Mouse (Mus musculus): ENCODE data around the gene Fam3c.
A peak's percentile ranks its signal among the peaks of the same experiment; 100 is the strongest.
"Not testable (repeated sequence)": the region's sequence is repeated elsewhere in the genome, so short reads cannot be mapped to it uniquely, and the experiment has no call there.

The Fam3c gene

DNA sequence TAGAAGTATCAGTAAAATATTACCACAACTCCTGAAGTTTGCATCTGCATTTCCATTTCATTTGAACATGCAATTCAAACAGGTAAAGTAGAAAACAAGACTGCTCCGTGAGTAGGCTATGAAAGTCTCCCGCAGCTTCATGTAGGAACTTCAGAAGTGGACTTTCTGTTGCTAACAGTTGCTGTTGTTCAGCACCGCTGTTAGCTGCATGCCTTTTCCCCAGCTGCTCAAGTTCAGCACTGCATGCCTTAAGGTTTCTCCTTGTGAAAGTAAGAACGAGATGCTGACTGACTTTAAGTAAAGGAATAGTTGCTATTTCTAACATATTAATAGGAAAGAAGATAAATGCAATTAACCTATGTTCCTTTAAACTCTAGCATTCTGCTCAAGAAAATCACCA is 64.0 kb downstream of the Fam3c start:
- no peak for DNase-seq (ENCODE audit: low spot score in 2 of 2)

DNA sequence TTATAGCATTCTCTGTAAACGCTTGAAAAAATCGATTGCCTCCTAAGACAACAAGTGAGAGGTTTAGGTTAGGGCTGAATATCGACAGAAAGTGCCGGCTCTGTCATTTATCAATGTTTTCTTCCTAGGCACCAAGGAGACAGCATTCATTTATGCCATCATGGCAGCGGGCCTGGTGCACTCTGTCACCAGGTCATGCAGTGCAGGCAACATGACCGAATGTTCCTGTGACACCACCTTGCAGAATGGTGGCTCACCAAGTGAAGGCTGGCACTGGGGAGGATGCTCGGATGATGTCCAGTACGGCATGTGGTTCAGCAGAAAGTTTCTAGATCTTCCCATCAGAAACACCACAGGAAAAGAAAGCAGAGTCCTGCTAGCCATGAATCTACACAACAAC is 65.3 kb downstream of the Fam3c start:
- no peak for DNase-seq (ENCODE audit: low spot score in 2 of 2)

DNA sequence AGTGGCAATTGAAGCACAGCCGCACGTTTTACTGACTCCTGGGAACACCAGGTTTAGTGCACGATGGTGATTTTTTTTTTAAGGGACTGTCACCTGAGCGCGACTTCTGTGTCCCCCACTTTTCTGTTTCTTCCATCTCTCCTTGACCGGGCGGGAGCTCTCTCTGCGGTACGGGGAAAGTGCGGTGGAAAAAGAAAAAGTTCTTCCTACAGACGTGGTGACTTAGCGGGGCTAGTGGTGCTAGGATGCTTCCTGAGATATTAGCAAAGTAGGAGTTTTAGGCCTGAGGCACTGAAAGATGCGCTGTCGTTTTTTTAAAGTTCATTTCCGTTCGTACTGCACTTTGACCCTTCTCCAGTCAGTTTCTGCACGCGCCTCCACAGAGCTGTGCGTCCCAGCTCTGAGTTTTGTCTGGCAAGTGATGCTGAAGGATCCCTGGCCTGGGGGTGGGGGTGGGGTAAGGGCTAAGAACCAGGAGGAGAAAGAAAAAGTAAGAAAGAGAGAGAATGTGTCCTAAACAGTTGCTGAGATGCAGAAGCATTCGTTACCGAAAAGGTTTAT is 66.5 kb downstream of the Fam3c start:
- no peak for DNase-seq (ENCODE audit: low spot score in 2 of 2)

DNA sequence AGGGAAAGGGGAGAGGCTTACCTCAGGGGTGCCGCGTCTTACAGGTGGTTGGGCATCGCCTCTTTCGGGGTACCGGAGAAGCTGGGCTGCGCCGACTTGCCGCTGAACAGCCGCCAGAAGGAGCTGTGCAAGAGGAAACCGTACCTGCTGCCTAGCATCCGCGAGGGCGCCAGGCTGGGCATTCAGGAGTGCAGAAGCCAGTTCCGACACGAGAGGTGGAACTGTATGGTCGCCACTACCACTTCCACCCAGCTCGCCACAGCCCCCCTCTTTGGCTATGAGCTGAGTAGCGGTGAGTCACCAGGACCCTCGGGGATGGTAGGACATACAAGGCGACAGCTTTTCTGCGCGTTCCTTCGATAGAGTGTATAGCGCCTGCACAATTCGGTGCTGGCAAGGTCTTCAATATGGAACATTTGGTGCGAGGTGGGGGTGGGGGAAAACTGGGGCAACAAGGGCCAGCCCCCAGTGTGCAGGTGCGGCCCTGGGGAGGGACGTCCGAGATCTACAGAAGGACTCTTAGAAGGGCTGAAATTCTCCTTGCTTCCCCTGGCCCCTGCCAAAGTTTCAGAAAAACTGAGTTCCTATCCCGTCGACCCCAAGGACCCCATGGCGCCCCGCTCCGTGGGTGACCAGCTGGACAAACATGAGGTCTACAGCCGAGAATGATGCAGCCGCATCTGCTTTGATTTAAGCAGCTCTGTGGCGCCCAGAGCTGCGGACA is 67.1 kb downstream of the Fam3c start:
- peak in 1 of 2 experiments; percentile 13 for DNase-seq (ENCODE audit: low spot score in 2 of 2)

DNA sequence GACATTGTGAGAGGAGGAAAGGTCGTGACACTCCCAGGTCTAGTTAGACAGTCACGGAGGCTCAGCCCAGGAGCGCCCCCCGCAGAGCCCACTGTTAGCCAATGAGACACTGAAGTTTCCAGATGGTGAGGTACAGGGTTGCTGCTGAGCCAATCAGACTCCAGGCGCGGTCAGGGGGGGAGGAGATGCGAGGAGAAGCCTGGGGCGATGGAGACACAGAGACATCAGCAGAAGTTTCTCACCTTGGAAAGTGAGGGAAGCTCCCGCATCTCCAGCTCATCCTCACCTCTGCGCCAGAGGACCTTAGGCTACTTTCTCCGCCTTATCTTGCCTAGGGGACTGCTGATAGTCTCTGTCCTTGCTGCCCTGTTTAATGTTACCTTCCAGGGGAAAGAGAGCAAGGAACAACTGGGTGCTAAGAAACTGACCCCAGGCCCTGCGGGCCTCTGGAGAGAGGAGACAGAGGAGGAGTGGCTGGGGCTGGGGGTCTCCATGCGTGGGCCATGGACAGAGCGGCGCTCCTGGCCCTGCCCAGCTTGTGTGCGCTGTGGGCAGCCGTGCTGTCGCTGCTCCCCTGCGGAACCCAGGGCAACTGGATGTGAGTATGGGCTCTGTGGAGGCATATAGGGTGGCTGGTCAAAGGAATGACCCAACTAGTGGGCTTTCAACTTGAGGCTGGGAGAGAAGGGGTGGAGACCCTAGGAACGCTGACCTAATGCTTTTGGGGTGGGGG is 67.9 kb downstream of the Fam3c start, which contains the start of gene Wnt16:
Gene Wnt16, plus strand, starts transcription at position 224 of the 733 bp plus-strand sequence.
- no peak for DNase-seq (ENCODE audit: low spot score in 2 of 2)

DNA sequence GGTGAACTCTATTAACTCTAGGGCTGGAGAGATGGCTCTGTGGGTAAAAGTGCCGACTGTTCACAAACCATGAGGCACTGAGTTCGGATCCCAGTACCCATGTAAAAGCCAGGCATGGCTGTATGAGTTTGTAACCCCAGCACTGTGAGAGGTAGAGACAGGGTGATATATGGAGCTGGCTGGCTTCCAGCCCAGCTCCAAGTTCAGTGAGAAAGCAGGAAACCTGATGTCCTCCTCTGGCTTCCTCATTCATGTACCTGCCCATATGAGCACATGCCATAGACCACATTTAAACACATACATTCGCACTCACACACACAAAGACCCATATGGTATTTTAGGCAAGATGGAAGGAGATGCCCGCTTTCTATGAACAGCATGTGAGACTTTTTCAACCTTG is 73.6 kb downstream of the Fam3c start:
- no peak for DNase-seq (ENCODE audit: low spot score in 2 of 2)

DNA sequence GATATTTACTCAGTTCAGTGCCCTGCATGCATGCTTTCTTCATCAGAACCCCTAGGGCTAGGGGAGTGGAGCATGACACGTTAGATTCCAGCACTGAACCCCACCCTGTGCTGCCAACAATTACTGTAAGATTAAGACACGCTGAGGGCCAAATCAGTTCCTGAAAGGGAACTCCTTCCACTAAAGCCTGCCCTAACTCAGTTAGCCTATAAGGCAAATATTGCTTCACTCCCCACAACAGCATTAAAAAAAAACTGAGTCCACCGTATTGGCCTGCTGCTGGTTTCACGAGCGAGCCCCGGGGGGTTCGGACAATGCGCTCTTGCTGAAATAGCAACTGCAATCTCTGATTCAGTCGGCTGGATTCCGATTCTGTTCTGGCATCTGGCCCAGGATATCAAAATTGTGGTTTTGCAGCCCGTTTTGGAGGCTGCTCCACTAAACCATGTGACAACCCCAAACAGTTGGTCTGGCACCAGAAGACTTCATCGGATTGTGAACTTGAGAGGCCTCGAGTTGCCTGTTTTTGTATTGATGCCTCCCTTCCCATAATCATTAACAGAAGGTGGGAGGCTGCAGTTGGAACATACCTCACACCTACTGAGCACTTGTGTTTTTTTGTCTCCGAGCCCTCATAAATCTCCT is 75.7 kb downstream of the Fam3c start:
- no peak for DNase-seq (ENCODE audit: low spot score in 2 of 2)

DNA sequence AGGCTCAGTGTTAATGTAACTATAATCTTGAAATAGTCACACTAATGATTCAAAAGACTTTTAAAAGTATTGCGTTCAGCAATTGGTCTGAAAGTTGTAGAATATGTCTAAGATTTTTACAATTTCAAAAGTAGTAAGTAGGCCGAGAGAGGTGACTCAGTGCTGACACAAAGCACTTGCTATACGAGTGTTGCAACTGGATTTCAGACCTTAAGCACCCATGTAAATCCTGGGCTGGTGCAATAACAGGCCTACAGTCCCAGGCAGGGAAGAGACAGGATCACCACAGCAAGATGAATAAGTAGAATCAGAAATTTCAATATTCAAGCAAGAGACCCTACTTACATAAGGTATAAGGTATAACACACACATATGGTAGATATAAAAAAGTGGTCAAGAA is 78.1 kb downstream of the Fam3c start:
- DNase-seq (ENCODE audit: low spot score in 2 of 2), result no peak

DNA sequence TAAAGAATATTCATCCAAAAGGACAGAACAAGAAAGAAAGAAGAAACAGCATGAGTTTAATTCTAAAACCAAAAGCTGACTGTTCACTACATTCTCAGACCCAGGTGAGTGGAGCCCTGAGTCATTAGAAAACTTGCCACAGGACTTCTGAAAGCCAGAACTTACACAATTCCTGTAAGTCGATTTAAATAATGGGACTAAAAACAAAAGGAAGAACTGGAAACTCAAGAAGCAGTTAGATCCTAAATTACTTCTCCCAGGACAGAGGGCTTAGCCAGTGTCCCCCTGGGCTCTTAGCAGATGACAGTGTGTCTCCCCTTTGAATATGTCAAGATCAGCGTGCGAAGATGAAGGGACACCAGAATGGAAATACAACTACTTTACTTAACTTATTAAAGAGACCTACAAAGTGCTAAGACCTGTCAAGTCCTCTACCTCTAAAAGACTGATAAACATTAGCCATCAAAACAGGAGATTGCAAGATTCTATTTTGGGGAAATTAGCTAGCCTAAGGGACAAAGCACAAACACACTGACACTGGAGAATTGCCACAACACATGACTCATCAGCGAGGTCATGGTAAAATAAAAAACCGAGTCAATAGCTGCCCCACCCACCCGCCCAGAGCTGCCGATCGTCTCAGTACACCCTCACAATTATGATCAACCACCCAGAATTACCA is 86.1 kb downstream of the Fam3c start:
- no peak for DNase-seq (ENCODE audit: low spot score in 2 of 2)

DNA sequence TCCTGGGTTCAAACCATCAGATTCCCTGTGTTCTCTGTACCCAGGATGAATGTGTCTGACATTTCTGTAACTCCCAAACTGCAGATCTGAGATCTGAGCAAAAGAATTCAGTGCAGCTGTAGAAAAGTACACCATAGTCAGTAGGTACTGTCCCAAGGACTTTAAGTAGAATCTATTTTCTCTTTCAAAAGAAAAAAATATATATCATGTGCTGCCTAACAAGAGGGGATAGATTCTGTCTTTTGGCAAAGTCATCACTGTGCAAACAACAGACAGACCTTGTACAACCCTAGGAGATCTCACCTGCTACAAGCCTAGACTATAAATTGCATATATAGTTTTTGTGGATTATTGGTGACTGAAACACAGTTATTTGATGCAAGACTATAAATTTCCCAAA is 87.4 kb downstream of the Fam3c start:
- no peak for DNase-seq (ENCODE audit: low spot score in 2 of 2)

DNA sequence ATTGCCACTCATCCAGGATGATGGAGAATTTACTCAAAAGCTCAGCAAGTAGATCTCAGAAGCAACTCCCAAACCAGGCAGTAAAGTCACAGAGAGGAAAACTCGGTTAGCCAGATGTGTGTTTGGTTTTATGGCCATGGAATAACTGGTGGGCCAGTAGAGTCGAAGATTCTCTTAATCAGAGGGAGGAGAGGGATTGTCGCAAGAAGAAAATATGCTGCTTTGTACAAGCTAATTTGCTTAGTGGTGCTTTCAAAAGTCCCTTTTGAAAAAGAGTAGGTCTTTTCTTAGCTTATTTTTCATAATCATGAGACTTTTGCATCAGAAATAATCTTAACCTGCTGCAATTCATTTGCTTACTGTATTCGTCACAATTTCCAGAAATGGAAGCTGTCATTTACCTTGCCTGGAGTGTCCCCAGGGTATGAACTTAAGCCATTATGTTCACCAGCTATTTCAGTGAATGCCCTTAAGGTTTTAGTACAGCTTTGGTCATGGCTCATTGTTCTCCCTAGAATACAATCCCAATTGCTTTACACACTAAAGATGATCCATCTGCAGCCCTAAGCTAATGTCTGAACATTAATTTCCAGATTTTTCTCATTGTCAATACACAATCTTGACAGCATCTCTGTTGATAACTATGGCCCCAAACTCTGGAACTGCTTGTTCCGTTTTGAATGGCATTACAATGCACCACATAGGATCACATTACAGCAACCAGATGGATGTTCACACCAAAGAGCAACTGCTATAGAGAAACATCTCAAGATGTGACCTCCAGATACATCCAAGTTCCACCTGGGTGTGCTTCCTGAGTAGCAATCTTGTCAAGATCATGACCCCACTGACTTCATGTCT is 88.0 kb downstream of the Fam3c start:
- DNase-seq (ENCODE audit: low spot score in 2 of 2), result no peak

DNA sequence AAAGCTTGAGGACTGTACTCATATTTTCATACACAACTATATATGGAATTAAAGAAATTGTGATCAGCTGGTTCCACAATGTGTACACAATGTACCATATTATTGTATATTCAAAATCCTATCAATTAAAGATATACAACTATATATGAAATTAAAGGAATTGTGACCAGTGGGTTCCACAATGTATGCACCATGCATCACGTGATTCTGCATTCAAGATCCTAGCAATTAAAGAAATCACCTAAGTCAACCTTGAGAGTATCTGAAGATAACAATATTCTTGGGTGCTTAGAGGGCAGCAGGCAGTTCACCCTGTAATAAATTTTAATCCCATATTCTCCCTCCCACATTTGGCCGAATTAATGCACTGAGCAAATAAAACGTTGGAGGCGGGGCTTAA is 90.0 kb downstream of the Fam3c start:
- DNase-seq (ENCODE audit: low spot score in 2 of 2), result no peak

DNA sequence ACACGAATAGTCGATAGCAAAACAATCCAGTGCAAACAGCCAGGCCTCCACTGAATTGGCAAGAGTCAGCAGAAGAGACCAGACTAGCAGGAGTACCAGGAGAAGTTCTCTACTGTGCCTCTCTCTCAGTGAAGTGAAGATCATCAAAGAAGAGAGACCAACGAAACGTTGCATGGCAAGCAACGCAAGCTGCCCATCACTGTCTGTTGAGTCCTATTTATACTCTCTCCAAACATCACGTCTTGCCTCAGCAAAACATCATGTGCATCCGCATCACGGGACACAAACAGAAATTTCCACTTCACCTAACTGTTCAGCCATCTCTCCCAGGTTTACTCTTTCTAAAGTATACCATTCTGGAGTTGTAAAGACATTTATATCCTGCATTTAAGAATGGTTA is 91.9 kb downstream of the Fam3c start:
- not testable (repeated sequence) for DNase-seq (ENCODE audit: low spot score in 2 of 2)

DNA sequence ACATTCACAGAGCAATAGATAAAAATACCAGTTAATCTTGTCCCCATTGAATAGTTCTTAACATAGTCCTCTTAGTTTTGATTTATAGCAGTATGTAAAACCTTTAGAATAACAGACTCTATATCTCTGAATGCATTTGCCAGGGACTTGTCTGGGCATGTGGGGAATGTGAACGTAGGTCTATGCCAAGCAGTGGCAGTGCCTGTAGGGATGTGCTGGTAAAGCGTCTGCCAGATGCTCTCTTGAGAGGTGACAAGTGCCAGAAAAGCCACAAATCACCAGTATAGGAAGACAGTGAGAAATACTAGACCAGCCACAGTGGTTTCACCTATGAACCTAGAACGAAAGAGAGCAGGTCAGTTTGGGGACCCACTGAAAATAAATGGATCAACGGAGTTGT is 93.5 kb downstream of the Fam3c start:
- DNase-seq (ENCODE audit: low spot score in 2 of 2), result no peak

DNA sequence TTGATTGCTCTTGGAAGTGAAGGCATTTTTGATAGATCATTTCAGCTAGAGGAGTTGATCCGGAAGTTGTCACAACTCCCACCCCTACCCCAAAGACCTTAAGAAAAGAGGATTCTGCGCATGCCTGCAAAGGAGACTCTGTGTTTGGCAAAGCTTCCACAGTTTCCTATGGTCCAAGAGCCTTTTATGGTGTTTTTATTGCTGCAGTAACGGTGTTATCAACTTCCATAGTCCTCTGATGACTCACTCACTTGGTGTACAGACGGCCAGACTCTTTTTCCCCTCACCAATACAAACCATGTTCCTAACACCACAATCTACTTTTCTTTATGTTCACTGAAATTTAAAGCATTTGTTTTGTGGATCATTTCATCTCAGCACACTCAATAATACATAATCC is 97.3 kb downstream of the Fam3c start:
- DNase-seq (ENCODE audit: low spot score in 2 of 2), result no peak

Measured in thymus, postnatal 10 days (tissue).